Mouse (Mus musculus) v-Abl transformed pro-B cells (cell line): ENCODE data around the gene Traf3ip3.

Experiments used
- in situ Hi-C, 2 experiments: fragments of 400-800 bp; cut with MboI; formaldehyde crosslinking; loops; one replicate each; pipeline ENCODE4 v1.15.1; 2025; ENCODE audit not compliant: unreplicated experiment in 2 of 2

The Traf3ip3 gene

GRCm38 (mm10) chr1:193211371-193211770, 9.9 kb upstream of the Traf3ip3 start:
- in situ Hi-C loops = loop anchor here (5.0 to 25.0 kb wide), 3 partner anchors 41 to 501 kb away; no protein-coding TSS in a partner anchor

GRCm38 (mm10) chr1:193208178-193208577, 6.7 kb upstream of the Traf3ip3 start:
- in situ Hi-C loops = loop anchor here (5.0 to 25.0 kb wide), 8 partner anchors 44 to 504 kb away; no protein-coding TSS in a partner anchor

GRCm38 (mm10) chr1:193207503-193207902, 6.0 kb upstream of the Traf3ip3 start, which contains the start of gene Lamb3:
TSS of gene Lamb3 (plus strand) at chr1:193207699.
- in situ Hi-C loops = loop anchor here (5.0 to 25.0 kb wide), 8 partner anchors 45 to 505 kb away; no protein-coding TSS in a partner anchor

- in situ Hi-C loops = loop anchor here (5.0 to 25.0 kb wide), 8 partner anchors 47 to 507 kb away; no protein-coding TSS in a partner anchor
Observed at GRCm38 (mm10) chr1:193205431-193205830, 3.9 kb upstream of the Traf3ip3 start.

GRCm38 (mm10) chr1:193203821-193204220, 2.3 kb upstream of the Traf3ip3 start:
- in situ Hi-C loops = loop anchor here (10.0 to 25.0 kb wide), 4 partner anchors 199 to 508 kb away; no protein-coding TSS in a partner anchor

GRCm38 (mm10) chr1:193200640-193201382, 692 bp downstream of the Traf3ip3 start:
- in situ Hi-C loops = loop anchor here (10.0 to 25.0 kb wide), 4 partner anchors 196 to 511 kb away; no protein-coding TSS in a partner anchor

- in situ Hi-C loops = loop anchor here in 1 of 2 experiments (5.0 kb wide), 1 partner anchor 66 kb away; the partner anchor contains the start of gene Diexf
Observed at GRCm38 (mm10) chr1:193198312-193198711, 3.2 kb downstream of the Traf3ip3 start.

GRCm38 (mm10) chr1:193197494-193198205, 3.9 kb downstream of the Traf3ip3 start:
- in situ Hi-C loops = loop anchor here in 1 of 2 experiments (5.0 kb wide), 1 partner anchor 65 kb away; the partner anchor contains the start of gene Diexf

GRCm38 (mm10) chr1:193195169-193195810, 6.2 kb downstream of the Traf3ip3 start:
- in situ Hi-C loops = loop anchor here in 1 of 2 experiments (5.0 kb wide), 1 partner anchor 63 kb away; the partner anchor contains the start of gene Diexf

GRCm38 (mm10) chr1:193194416-193195140, 6.9 kb downstream of the Traf3ip3 start:
- in situ Hi-C loops = loop anchor here in 1 of 2 experiments (5.0 kb wide), 1 partner anchor 62 kb away; the partner anchor contains the start of gene Diexf

- in situ Hi-C loops = no loop called here
Observed at GRCm38 (mm10) chr1:193191675-193192283, 9.7 kb downstream of the Traf3ip3 start.

GRCm38 (mm10) chr1:193189771-193190170, 11.7 kb downstream of the Traf3ip3 start:
- in situ Hi-C loops = no loop called here

- in situ Hi-C loops = no loop called here
Observed at GRCm38 (mm10) chr1:193189151-193189621, 12.3 kb downstream of the Traf3ip3 start.

GRCm38 (mm10) chr1:193188257-193188656, 13.2 kb downstream of the Traf3ip3 start:
- in situ Hi-C loops = no loop called here

GRCm38 (mm10) chr1:193181104-193181503, 20.4 kb downstream of the Traf3ip3 start:
- in situ Hi-C loops = no loop called here

GRCm38 (mm10) chr1:193174143-193174733, 27.3 kb downstream of the Traf3ip3 start:
- in situ Hi-C loops = no loop called here

GRCm38 (mm10) chr1:193173810-193174129, 27.7 kb downstream of the Traf3ip3 start:
- in situ Hi-C loops = no loop called here

GRCm38 (mm10) chr1:193172991-193173809, 28.3 kb downstream of the Traf3ip3 start:
- in situ Hi-C loops = no loop called here
